Mouse (Mus musculus) midbrain, postnatal 0 days (tissue): Measurements from ENCODE around the gene Tmem156. TPM values are rescaled to one million over a fixed set of nuclear protein-coding genes. Genes with fewer than 3 reads are reported as not detected.

Experiments
- ATAC-seq: fragments of 200-750 bp; cut with Nextera tagmentation; 2 replicates; pipeline ENCODE4 v1.8.0; 2017; ENCODE audit warnings: moderate number of reproducible peaks, mild to moderate bottlenecking, moderate TSS enrichment, moderate library complexity; ENCODE audit not compliant: low FRiP score
- DNase-seq: peaks from one replicate; pipeline ENCODE4 v3.0.0-alpha.2; 2015; ENCODE audit warnings: low spot score
- H3K27ac ChIP-seq: fragments of 300-500 bp; sonication (generic); 2 replicates; pipeline ENCODE4 v1.5.1; 2014; ENCODE audit warnings: low read depth, mild to moderate bottlenecking, low read length, mixed read lengths
- H3K27me3 ChIP-seq: fragments of 300-500 bp; sonication (generic); 2 replicates; pipeline ENCODE4 v1.6.1; 2014; ENCODE audit warnings: low read length, control low read depth, mixed read lengths; ENCODE audit not compliant: insufficient read depth
- H3K36me3 ChIP-seq: fragments of 300-500 bp; sonication (generic); 2 replicates; pipeline ENCODE4 v1.6.1; 2014; ENCODE audit warnings: low read length, control low read depth, mixed read lengths; ENCODE audit not compliant: insufficient read depth
- H3K4me1 ChIP-seq: fragments of 300-500 bp; sonication (generic); 2 replicates; pipeline ENCODE4 v1.6.1; 2014; ENCODE audit warnings: mild to moderate bottlenecking, control low read depth, antibody characterized with exemption, low read length, mixed read lengths; ENCODE audit not compliant: insufficient read depth
- H3K4me2 ChIP-seq: fragments of 300-500 bp; sonication (generic); 2 replicates; pipeline ENCODE4 v1.6.1; 2014; ENCODE audit warnings: low read depth, mild to moderate bottlenecking, low read length, mixed read lengths; ENCODE audit not compliant: poor library complexity, severe bottlenecking
- H3K4me3 ChIP-seq: fragments of 300-500 bp; sonication (generic); 2 replicates; pipeline ENCODE4 v1.5.1; 2014; ENCODE audit warnings: low read depth, mild to moderate bottlenecking, low read length, moderate library complexity
- H3K9ac ChIP-seq: fragments of 300-500 bp; sonication (generic); replicated peaks from 2 replicates; pipeline ENCODE4 v1.6.1; 2014; ENCODE audit warnings: mild to moderate bottlenecking, low read length, moderate library complexity, mixed read lengths; ENCODE audit not compliant: poor library complexity, severe bottlenecking
- H3K9me3 ChIP-seq: fragments of 300-500 bp; sonication (generic); 2 replicates; pipeline ENCODE4 v1.6.1; 2016; ENCODE audit warnings: low read length, control low read depth
- CTCF ChIP-seq: IDR thresholded peaks from 2 replicates; pipeline ENCODE4 v1.5.1; 2016; ENCODE audit warnings: antibody characterized with exemption, mild to moderate bottlenecking
- WGBS: fragments of 180-500 bp; shearing (Covaris S2); extraction: QIAGEN DNeasy Blood & Tissue Kit; methylation state at CpG from one replicate; pipeline ENCODE4 v1.1.7; 2014; 5-methylcytosine and 5-hydroxymethylcytosine counted together
- polyA plus RNA-seq: library from polyadenylated mRNA; unstranded; fragments of >200 nt; fragmentation: Nextera tagmentation; extraction: Ambion mirVana; gene quantifications from 2 replicates; pipeline ENCODE4 v1.2.1, GENCODE M21; 2015
- total RNA-seq: library from RNA; depleted of rRNA; stranded (reverse); fragments of >200 nt; gene quantifications from 2 replicates; pipeline ENCODE4 v1.2.3, GENCODE M21; 2014

Tmem156 gene
- total and polyA plus RNA-seq, 2 experiments from 2014 or later, result 0.23 TPM; not detected in 1

- Histone ChIP-seq H3K36me3 (no peaks in the 10 kb centered on the region), H3K27me3 (no peaks in the 10 kb centered on the region), H3K27ac (no peak overlapping the region), H3K4me2 (no peak overlapping the region), H3K4me1 (peaks cover 8% of the 10 kb centered on the region; the same call in 1 of the 2 replicates), H3K9ac (no peak overlapping the region), H3K4me3 (no peak overlapping the region), H3K9me3 (no peaks in the 10 kb centered on the region)
- DNase-seq (no peak), ATAC-seq (no peak)
- WGBS, result 79% methylated on average over 5 of the region's 5 CpGs
- no peak for TF ChIP-seq CTCF
These were observed 9.3 kb upstream of the Tmem156 start for GRCm38 (mm10) chr5:65101209-65101608.

GRCm38 (mm10) chr5:65100002-65100401 lies 8.1 kb upstream of the Tmem156 start:
- H3K27ac ChIP-seq, result no peak overlapping the region
- no peak overlapping the region for H3K9ac ChIP-seq
- H3K4me3 ChIP-seq, result no peak overlapping the region
- H3K36me3 ChIP-seq, result no peaks in the 10 kb centered on the region
- H3K4me2 ChIP-seq, result no peak overlapping the region
- WGBS, result 61% methylated on average over 11 of the region's 11 CpGs
- no peak for TF ChIP-seq CTCF
- H3K27me3 ChIP-seq, result no peaks in the 10 kb centered on the region
- DNase-seq (no peak), ATAC-seq (no peak)
- no peaks in the 10 kb centered on the region for H3K9me3 ChIP-seq
- H3K4me1 ChIP-seq, result peaks cover 8% of the 10 kb centered on the region; the same call in 1 of the 2 replicates

GRCm38 (mm10) chr5:65097457-65097856 lies 5.5 kb upstream of the Tmem156 start:
- Histone ChIP-seq H3K36me3 (no peaks in the 10 kb centered on the region), H3K9me3 (no peaks in the 10 kb centered on the region), H3K9ac (no peak overlapping the region), H3K27ac (no peak overlapping the region), H3K4me1 (peaks cover 7% of the 10 kb centered on the region; the same call in 1 of the 2 replicates), H3K4me3 (no peak overlapping the region), H3K27me3 (no peaks in the 10 kb centered on the region), H3K4me2 (no peak overlapping the region)
- no peak for TF ChIP-seq CTCF
- DNase-seq (no peak), ATAC-seq (no peak)
- WGBS, result 88% methylated on average over 5 of the region's 5 CpGs

- H3K4me3 ChIP-seq, result no peak overlapping the region
- no peaks in the 10 kb centered on the region for H3K27me3 ChIP-seq
- ATAC-seq (no peak), DNase-seq (no peak)
- no peak overlapping the region for H3K9ac ChIP-seq
- no peak for TF ChIP-seq CTCF
- H3K9me3 ChIP-seq, result no peaks in the 10 kb centered on the region
- H3K4me1 ChIP-seq, result peaks cover under 1% of the 10 kb centered on the region; the same call in 1 of the 2 replicates
- no peaks in the 10 kb centered on the region for H3K36me3 ChIP-seq
- H3K4me2 ChIP-seq, result no peak overlapping the region
- no peak overlapping the region for H3K27ac ChIP-seq
- 87% methylated on average over 3 of the region's 3 CpGs for WGBS
These were observed 4.9 kb upstream of the Tmem156 start for GRCm38 (mm10) chr5:65096805-65097204.

GRCm38 (mm10) chr5:65096082-65096481 lies 4.2 kb upstream of the Tmem156 start:
- H3K9me3 ChIP-seq, result no peaks in the 10 kb centered on the region
- H3K4me2 ChIP-seq, result no peak overlapping the region
- TF ChIP-seq CTCF, result no peak
- no peak overlapping the region for H3K4me3 ChIP-seq
- H3K4me1 ChIP-seq, result no peaks in the 10 kb centered on the region
- no peaks in the 10 kb centered on the region for H3K36me3 ChIP-seq
- no peak overlapping the region for H3K9ac ChIP-seq
- DNase-seq (no peak), ATAC-seq (no peak)
- no peak overlapping the region for H3K27ac ChIP-seq
- WGBS, result 86% methylated on average over 3 of the region's 3 CpGs
- no peaks in the 10 kb centered on the region for H3K27me3 ChIP-seq

GRCm38 (mm10) chr5:65094902-65095545 lies 3.1 kb upstream of the Tmem156 start:
- ATAC-seq, result no peak
- Histone ChIP-seq H3K9me3 (no peaks in the 10 kb centered on the region), H3K4me2 (no peak overlapping the region), H3K9ac (no peak overlapping the region), H3K27ac (no peak overlapping the region), H3K36me3 (no peaks in the 10 kb centered on the region), H3K27me3 (no peaks in the 10 kb centered on the region), H3K4me1 (no peaks in the 10 kb centered on the region), H3K4me3 (no peak overlapping the region)
- 87% methylated on average over 7 of the region's 7 CpGs for WGBS
- TF ChIP-seq CTCF, result no peak
- DNase-seq, result no peak
